Mouse (Mus musculus): Measurements from ENCODE around the gene Alkbh1. TPM values are rescaled to one million over a fixed set of nuclear protein-coding genes. Genes with fewer than 3 reads are reported as not detected.

Alkbh1 gene
- 8.1 and 8.2 TPM in 2 replicates for polyA plus RNA-seq (2021; fragmentation: Nextera tagmentation)
- long read RNA-seq, experiment 1, transcript Alkbh1-209 (6 exons, 3,857 nt): major isoform, 10 of 18 reads
- long read RNA-seq, experiment 1, partial matches to known transcripts: 0 of 18 reads
- long read RNA-seq, experiment 1, other reads (novel, unspliced or antisense): 3 of 18 reads
- long read RNA-seq, experiment 2, transcript Alkbh1-208 (6 exons, 1,883 nt): minor isoform, 8 of 75 reads
- long read RNA-seq, experiment 2, transcript Alkbh1-209 (6 exons, 3,857 nt): major isoform, 48 of 75 reads
- long read RNA-seq, experiment 2, partial matches to known transcripts: 1 of 75 reads
- long read RNA-seq, experiment 2, other reads (novel, unspliced or antisense): 13 of 75 reads

GRCm38 (mm10) chr12:87443700-87444122, at the start of gene Alkbh1, which contains the start of gene Slirp:
TSS of gene Alkbh1 (minus strand) at chr12:87444017.
TSS of gene Slirp (plus strand) at chr12:87443896.

GRCm38 (mm10) chr12:87471964-87472786, 28.4 kb upstream of the Alkbh1 start, which contains the start of gene Snw1:
TSS of gene Snw1 (minus strand) at chr12:87472274.

GRCm38 (mm10) chr12:87388122-87388774, 55.6 kb downstream of the Alkbh1 start, which contains the start of gene Sptlc2:
TSS of gene Sptlc2 (minus strand) at chr12:87388355.

Small RNA genes lying within 50 kb of the gene (microRNA-seq; reads per million reads assigned to microRNA genes)
- 81.6 reads per million, percentile 57 among the genes with 10 or more reads in this experiment for gene Mir3068

Other genes starting within 250 kb of the Alkbh1 start
- 2.0 and 2.9 TPM in 2 replicates for gene Samd15, start 244.3 kb downstream of the Alkbh1 start, polyA plus RNA-seq (2021; fragmentation: Nextera tagmentation)
- gene Tmed8, start 243.6 kb downstream of the Alkbh1 start, polyA plus RNA-seq (2021; fragmentation: Nextera tagmentation): 5.1 and 5.6 TPM in 2 replicates
- gene Noxred1, start 205.3 kb downstream of the Alkbh1 start, polyA plus RNA-seq (2021; fragmentation: Nextera tagmentation): 0.18 and 0.21 TPM in 2 replicates
- gene Vipas39, start 177.8 kb downstream of the Alkbh1 start, polyA plus RNA-seq (2021; fragmentation: Nextera tagmentation): 26.2 and 29.3 TPM in 2 replicates
- 131 and 142 TPM in 2 replicates for gene Ahsa1, start 177.5 kb downstream of the Alkbh1 start, polyA plus RNA-seq (2021; fragmentation: Nextera tagmentation)
- gene Ism2, start 144.3 kb downstream of the Alkbh1 start, polyA plus RNA-seq (2021; fragmentation: Nextera tagmentation): 0.18 and 0.25 TPM in 2 replicates
- gene Sptlc2, start 55.7 kb downstream of the Alkbh1 start, polyA plus RNA-seq (2021; fragmentation: Nextera tagmentation): 23.9 and 26.2 TPM in 2 replicates
- 356 and 416 TPM in 2 replicates for gene Slirp, start 121 bp downstream of the Alkbh1 start, polyA plus RNA-seq (2021; fragmentation: Nextera tagmentation)
- gene Snw1, start 28.3 kb upstream of the Alkbh1 start, polyA plus RNA-seq (2021; fragmentation: Nextera tagmentation): 47.9 and 57.2 TPM in 2 replicates
- not detected in 2 replicates for gene Gm5788, start 50.7 kb upstream of the Alkbh1 start, polyA plus RNA-seq (2021; fragmentation: Nextera tagmentation)
- gene Gm8300, start 70.3 kb upstream of the Alkbh1 start, polyA plus RNA-seq (2021; fragmentation: Nextera tagmentation): not detected in 2 replicates
- gene Oog1, start 158.7 kb upstream of the Alkbh1 start, polyA plus RNA-seq (2021; fragmentation: Nextera tagmentation): not detected in 2 replicates
- not detected in 2 replicates for gene Gm4027, start 174.9 kb upstream of the Alkbh1 start, polyA plus RNA-seq (2021; fragmentation: Nextera tagmentation)
- gene Gm16381, start 200.6 kb upstream of the Alkbh1 start, polyA plus RNA-seq (2021; fragmentation: Nextera tagmentation): not detected in 2 replicates

Measured in layer of hippocampus, adult 6 months (tissue).